Mouse (Mus musculus) erythroblast, embryonic 14.5 days (primary cell): ENCODE measurements around the gene Chst11. TPM values are rescaled to one million over a fixed set of nuclear protein-coding genes. Genes with fewer than 3 reads are reported as not detected.
"Not testable (repeated sequence)": the region's sequence is repeated elsewhere in the genome, so short reads cannot be mapped to it uniquely, and the experiment has no call there.

Experiments
- H3K27me3 ChIP-seq: 2 replicates; pipeline ENCODE4 v1.6.1; 2012; ENCODE audit warnings: inconsistent platforms; ENCODE audit not compliant: control insufficient read depth
- H3K36me3 ChIP-seq: 2 replicates; pipeline ENCODE4 v1.6.1; 2012; ENCODE audit warnings: mild to moderate bottlenecking, inconsistent platforms; ENCODE audit not compliant: control insufficient read depth
- H3K4me1 ChIP-seq: 2 replicates; pipeline ENCODE4 v1.6.1; 2012; ENCODE audit warnings: inconsistent platforms; ENCODE audit not compliant: control insufficient read depth
- H3K4me3 ChIP-seq: replicated peaks from 2 replicates; pipeline ENCODE3; 2012; ENCODE audit warnings: moderate library complexity, mild to moderate bottlenecking, inconsistent platforms
- H3K9me3 ChIP-seq: 2 replicates; pipeline ENCODE4 v1.6.1; 2012; ENCODE audit warnings: low read length, inconsistent platforms, mixed read lengths; ENCODE audit not compliant: control insufficient read depth
- GATA1 ChIP-seq: IDR thresholded peaks from 2 replicates; pipeline ENCODE4 v1.6.1; 2012; ENCODE audit warnings: low read length, inconsistent platforms, mixed read lengths
- TAL1 ChIP-seq: IDR thresholded peaks from 3 replicates; pipeline ENCODE4 v1.6.1; 2012; ENCODE audit warnings: low read length, inconsistent platforms, mixed read lengths
- polyA plus RNA-seq: library from polyadenylated mRNA; stranded (reverse); fragments of >175 nt; gene quantifications from 2 replicates; pipeline ENCODE4 v1.2.3, GENCODE M21; 2012

Chst11 gene
- polyA plus RNA-seq, 1 experiment, result 0.61 TPM

- Histone ChIP-seq H3K4me3 (no peak overlapping the region), H3K27me3 (no peaks in the 10 kb centered on the region), H3K4me1 (peaks cover 38% of the 10 kb centered on the region), H3K9me3 (peaks cover 5% of the 10 kb centered on the region), H3K36me3 (peaks cover 4% of the 10 kb centered on the region; the same call in 1 of the 2 replicates)
- TF ChIP-seq TAL1 (no peak), GATA1 (no peak)
Measured at GRCm38 (mm10) chr10:83119016-83119415, 133.7 kb downstream of the Chst11 start.

DNA sequence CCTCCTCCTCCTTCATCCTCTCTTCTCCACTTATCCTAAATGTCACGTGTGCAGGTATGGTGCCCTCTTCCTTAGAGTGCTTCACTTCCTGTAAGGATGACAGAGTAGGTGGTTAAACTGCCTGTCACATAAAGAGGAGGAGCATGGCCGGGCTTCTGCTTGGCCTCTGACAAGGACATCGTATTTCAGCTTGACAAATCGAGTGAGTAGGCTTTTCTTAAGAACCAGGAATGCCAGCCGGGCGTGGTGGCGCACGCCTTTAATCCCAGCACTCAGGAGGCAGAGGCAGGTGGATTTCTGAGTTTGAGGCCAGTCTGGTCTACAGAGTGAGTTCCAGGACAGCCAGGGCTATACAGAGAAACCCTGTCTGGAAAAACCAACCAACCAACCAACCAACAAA lies 134.2 kb downstream of the Chst11 start:
- H3K36me3 ChIP-seq, H3K4me3 ChIP-seq, H3K9me3 ChIP-seq, H3K27me3 ChIP-seq: not testable (repeated sequence)
- peaks cover 38% of the 10 kb centered on the region for H3K4me1 ChIP-seq

DNA sequence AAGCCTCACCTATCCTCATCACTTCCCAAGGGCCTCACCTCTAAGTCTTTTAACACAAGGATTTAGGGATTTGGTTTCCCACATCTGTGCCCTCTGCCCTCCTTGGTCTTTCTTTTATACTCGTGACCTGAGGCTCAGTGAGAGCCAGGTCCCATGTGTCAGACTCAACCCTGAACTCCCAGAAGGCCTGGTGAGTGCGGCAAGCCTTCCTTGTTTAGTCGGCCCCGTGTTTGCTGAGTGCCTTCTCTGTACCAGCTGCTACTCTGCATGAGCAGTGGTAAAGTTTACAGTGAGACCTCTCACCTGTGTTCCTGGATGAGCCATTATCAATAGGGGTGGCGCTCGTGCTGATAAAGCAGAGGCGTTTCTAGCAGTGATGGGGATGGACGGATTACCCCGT lies 134.6 kb downstream of the Chst11 start:
- Histone ChIP-seq H3K4me3 (no peak overlapping the region), H3K4me1 (peaks cover 36% of the 10 kb centered on the region), H3K27me3 (no peaks in the 10 kb centered on the region), H3K36me3 (peaks cover 4% of the 10 kb centered on the region; the same call in 1 of the 2 replicates), H3K9me3 (peaks cover 5% of the 10 kb centered on the region)
- TF ChIP-seq TAL1 (no peak), GATA1 (no peak)

- Histone ChIP-seq H3K9me3 (peaks cover 5% of the 10 kb centered on the region), H3K27me3 (no peaks in the 10 kb centered on the region), H3K4me3 (no peak overlapping the region), H3K4me1 (peaks cover 33% of the 10 kb centered on the region), H3K36me3 (peaks cover 4% of the 10 kb centered on the region; the same call in 1 of the 2 replicates)
- no peak for TF ChIP-seq GATA1
- TF ChIP-seq TAL1, result no peak
Measured at GRCm38 (mm10) chr10:83120938-83121337, 135.6 kb downstream of the Chst11 start.

DNA sequence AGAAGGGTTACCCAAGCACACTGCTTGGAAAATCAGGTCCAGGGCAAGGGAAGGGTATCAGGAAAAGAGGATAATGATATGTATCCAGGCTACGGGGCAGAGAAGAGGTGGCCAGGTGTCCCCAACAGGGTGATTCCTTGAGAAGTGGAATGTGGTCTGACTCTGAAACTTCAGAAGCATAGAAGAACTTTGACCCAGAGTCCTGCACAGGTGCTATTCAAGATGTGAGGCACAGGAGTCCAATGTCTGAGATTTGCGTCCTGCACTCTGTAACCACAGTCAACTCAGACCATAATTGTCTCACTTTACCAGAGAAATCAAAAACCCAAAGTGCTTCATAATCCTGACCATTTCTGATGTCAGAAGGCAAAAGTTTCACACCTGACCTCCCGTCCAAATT lies 139.3 kb downstream of the Chst11 start:
- Histone ChIP-seq H3K4me1 (peaks cover 6% of the 10 kb centered on the region), H3K36me3 (peaks cover 4% of the 10 kb centered on the region; the same call in 1 of the 2 replicates), H3K27me3 (no peaks in the 10 kb centered on the region), H3K4me3 (no peak overlapping the region), H3K9me3 (peaks cover 5% of the 10 kb centered on the region)
- TF ChIP-seq GATA1 (no peak), TAL1 (no peak)

- H3K4me1 ChIP-seq, result no peaks in the 10 kb centered on the region; the same call in 1 of the 2 replicates
- no peak overlapping the region for H3K4me3 ChIP-seq
- H3K9me3 ChIP-seq, result peaks cover 5% of the 10 kb centered on the region
- no peak for TF ChIP-seq TAL1
- no peak for TF ChIP-seq GATA1
- no peaks in the 10 kb centered on the region for H3K27me3 ChIP-seq
- peaks cover 4% of the 10 kb centered on the region; the same call in 1 of the 2 replicates for H3K36me3 ChIP-seq
Measured at GRCm38 (mm10) chr10:83126447-83126846, 141.1 kb downstream of the Chst11 start.

DNA sequence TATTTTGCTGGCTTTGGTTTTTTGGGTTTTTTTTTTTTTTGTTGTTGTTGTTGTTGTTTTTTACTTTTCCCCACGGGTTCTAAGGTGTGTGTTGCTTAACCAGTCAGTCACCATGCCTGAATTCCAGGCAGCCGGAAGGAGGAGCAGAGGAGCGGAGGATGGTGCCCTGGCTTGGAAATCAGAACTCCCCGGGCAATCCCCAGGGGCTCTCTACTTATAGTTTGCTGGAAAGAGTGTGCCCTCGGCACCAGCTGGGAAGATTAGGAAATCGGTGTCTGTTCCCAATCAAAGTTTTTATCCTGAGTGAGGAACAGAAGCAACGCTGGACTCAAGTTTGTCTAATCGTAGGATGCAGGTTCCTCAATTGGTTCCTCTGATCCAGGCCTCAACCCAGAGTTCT lies 143.1 kb downstream of the Chst11 start:
- TF ChIP-seq TAL1 (no peak), GATA1 (no peak)
- Histone ChIP-seq H3K36me3 (no peaks in the 10 kb centered on the region; the same call in 1 of the 2 replicates), H3K27me3 (no peaks in the 10 kb centered on the region), H3K4me3 (no peak overlapping the region), H3K4me1 (no peaks in the 10 kb centered on the region; the same call in 1 of the 2 replicates), H3K9me3 (no peaks in the 10 kb centered on the region)

GRCm38 (mm10) chr10:83129624-83130218 lies 144.4 kb downstream of the Chst11 start:
- Histone ChIP-seq H3K9me3 (no peaks in the 10 kb centered on the region), H3K36me3 (no peaks in the 10 kb centered on the region), H3K4me1 (no peaks in the 10 kb centered on the region; the same call in 1 of the 2 replicates), H3K27me3 (no peaks in the 10 kb centered on the region), H3K4me3 (no peak overlapping the region)
- no peak for TF ChIP-seq GATA1
- TF ChIP-seq TAL1, result no peak

DNA sequence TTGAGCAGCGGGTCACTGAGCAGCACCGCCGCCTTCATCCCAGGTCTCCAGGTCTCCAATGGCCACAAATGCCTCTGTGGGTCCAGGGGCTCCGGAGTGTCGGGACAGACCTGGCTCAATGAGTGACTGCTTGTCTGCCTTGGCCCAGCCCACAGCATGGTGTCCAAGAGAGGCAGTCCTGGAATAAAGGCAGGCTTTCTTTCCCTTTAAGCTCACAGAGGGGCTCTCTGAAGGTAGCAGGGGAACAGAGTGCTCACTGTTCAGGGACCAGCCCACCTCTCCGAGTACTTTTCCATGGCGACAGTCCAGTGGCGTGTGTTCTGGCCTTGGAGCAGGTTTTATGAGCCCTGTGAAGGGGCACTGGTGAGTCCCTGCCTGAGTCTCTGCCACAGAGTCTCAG lies 145.3 kb downstream of the Chst11 start:
- Histone ChIP-seq H3K36me3 (no peaks in the 10 kb centered on the region), H3K4me3 (no peak overlapping the region), H3K27me3 (no peaks in the 10 kb centered on the region), H3K9me3 (no peaks in the 10 kb centered on the region), H3K4me1 (no peaks in the 10 kb centered on the region; the same call in 1 of the 2 replicates)
- TF ChIP-seq GATA1 (no peak), TAL1 (no peak)

DNA sequence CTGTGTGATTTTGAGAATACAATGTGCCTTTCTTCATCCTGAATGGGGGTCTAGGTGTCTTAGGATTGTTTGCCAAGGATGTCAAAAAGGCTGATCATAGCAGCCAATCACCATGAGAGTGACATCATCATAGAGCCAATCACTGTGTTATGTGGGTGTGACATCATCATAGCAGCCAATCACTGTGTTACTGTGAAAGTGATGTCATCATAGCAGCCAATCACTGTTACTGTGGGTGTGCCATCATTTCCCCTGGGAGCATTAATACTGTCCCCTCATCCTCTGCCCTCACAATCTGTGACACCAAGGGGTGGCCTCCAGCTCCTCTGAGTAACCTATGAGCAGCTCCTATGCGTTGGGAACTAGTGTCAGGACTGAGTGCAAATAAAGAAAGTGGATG lies 146.6 kb downstream of the Chst11 start:
- no peaks in the 10 kb centered on the region for H3K9me3 ChIP-seq
- H3K4me1 ChIP-seq, result peaks cover 4% of the 10 kb centered on the region; the same call in 1 of the 2 replicates
- no peak for TF ChIP-seq GATA1
- no peak for TF ChIP-seq TAL1
- no peaks in the 10 kb centered on the region for H3K27me3 ChIP-seq
- no peak overlapping the region for H3K4me3 ChIP-seq
- no peaks in the 10 kb centered on the region for H3K36me3 ChIP-seq
